Mouse (Mus musculus) bone marrow, adult 2 months (tissue): ENCODE results near the gene Cpne9. TPM values are rescaled to one million over a fixed set of nuclear protein-coding genes. Genes with fewer than 3 reads are reported as not detected.

Source experiments
- H3K27ac ChIP-seq: fragments of 200-500 bp; 2 replicates; pipeline ENCODE4 v1.5.1; 2012; ENCODE audit warnings: low read depth, mild to moderate bottlenecking, control low read depth, inconsistent platforms, low read length; ENCODE audit not compliant: control insufficient read depth, poor library complexity, insufficient read depth
- H3K4me1 ChIP-seq: fragments of 200-500 bp; 2 replicates; pipeline ENCODE4 v1.6.1; 2011; ENCODE audit warnings: low read length; ENCODE audit not compliant: control insufficient read depth, insufficient read depth
- H3K4me3 ChIP-seq: fragments of 200-500 bp; replicated peaks from 2 replicates; pipeline ENCODE3; 2011; ENCODE audit warnings: mild to moderate bottlenecking, low read depth, low read length, control low read depth; ENCODE audit not compliant: control insufficient read depth
- CTCF ChIP-seq: fragments of 200-500 bp; IDR thresholded peaks from 2 replicates; pipeline ENCODE4 v1.5.1; 2011; ENCODE audit warnings: low read length, control low read depth; ENCODE audit not compliant: control insufficient read depth, insufficient read depth
- POLR2A ChIP-seq: fragments of 200-500 bp; IDR thresholded peaks from 2 replicates; pipeline ENCODE4 v1.6.1; 2011; ENCODE audit warnings: low read depth, mild to moderate bottlenecking, control low read depth, low read length, borderline replicate concordance; ENCODE audit not compliant: control insufficient read depth
- WGBS: fragments of 180-500 bp; shearing (Covaris S2); methylation state at CpG from one replicate; pipeline ENCODE4 v1.1.7; 2018; 5-methylcytosine and 5-hydroxymethylcytosine counted together
- polyA plus RNA-seq: library from polyadenylated mRNA; stranded (reverse); fragments of >200 nt; gene quantifications from 2 replicates; pipeline ENCODE4 v1.2.4, GENCODE M21; 2011; ENCODE audit warnings: low replicate concordance; ENCODE audit not compliant: missing spikeins, insufficient read depth, insufficient read length

Cpne9 gene
- polyA plus RNA-seq, 1 experiment, result 1.1 TPM

DNA sequence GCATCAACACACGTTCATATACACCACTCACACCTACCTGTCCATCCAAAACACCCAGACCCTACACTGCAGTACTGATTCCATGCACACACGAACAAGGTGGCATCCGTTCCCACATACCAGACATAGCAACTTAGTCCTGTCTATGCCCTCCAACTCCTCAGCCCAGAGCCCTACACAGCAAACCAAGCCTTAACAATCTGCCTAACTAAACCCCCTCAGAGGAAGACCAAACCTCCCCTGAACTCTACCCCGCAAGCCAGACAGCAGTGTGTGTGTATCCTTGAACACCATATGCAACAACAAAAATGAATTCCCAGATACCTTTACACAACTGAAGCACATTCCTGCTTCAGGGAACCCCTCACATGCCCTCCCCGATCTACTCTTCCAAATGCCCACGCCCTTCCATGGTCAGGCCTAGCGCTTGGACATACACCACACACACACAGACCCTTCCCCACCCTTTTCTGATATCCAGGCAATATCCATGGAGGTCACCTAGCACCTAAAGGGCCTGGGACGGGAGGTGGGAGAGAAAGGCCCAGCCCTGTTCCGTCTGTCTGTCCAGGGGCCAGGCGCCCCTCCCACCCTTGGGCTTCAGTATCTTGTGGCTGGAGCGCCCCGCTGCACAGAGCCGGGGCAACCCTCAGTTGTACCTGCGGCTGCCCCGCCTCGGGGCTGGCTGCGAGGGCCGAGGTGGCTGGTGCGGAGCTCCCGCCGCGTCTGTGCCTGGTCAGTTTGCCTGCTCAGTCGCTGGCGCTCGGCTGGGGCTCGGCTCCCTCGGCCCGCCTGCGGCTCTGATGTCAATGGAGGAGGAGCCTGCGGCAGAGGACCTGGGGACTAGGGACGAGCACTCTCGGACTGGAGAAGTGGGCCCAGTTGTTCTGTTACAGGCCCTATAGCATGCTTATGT is 61.3 kb downstream of the Cpne9 start, which contains the start of gene Camk1:
TSS of gene Camk1 (minus strand) at position 808 of the 916 bp plus-strand sequence.
- TF ChIP-seq POLR2A (peak; percentile 54; the same call in 1 of the 2 replicates), CTCF (no peak)
- Histone ChIP-seq H3K27ac (peak within 1 kb of the TSS; percentile 57), H3K4me3 (peak within 1 kb of the TSS; percentile 70), H3K4me1 (peaks cover 2% of the 10 kb centered on the region)
- 14% methylated on average over 32 of the region's 32 CpGs for WGBS

DNA sequence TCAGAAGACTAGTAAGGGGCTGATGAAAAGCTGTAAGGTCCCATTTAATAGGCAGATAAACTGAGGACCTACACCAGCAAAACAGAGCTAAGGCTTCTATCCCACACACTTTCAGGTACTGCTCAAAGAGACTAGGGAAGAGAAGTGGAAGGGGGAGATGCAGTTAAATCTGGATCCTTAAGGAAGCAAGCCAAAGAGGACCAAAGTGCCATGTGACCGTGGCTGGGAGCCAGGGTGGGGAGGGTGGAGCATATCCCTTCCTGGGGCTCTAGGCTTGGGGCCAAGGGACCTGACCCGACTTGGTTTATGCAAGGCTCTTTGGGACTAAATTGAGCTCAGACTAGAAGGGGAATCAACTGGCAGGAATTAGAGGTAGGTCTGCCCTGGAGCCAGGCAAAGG is 62.2 kb downstream of the Cpne9 start:
- H3K4me1 ChIP-seq, result peaks cover 2% of the 10 kb centered on the region
- no peak overlapping the region for H3K27ac ChIP-seq
- WGBS, result 25% methylated on average over 2 of the region's 2 CpGs
- no peak for TF ChIP-seq CTCF
- no peak for TF ChIP-seq POLR2A
- no peak overlapping the region for H3K4me3 ChIP-seq

DNA sequence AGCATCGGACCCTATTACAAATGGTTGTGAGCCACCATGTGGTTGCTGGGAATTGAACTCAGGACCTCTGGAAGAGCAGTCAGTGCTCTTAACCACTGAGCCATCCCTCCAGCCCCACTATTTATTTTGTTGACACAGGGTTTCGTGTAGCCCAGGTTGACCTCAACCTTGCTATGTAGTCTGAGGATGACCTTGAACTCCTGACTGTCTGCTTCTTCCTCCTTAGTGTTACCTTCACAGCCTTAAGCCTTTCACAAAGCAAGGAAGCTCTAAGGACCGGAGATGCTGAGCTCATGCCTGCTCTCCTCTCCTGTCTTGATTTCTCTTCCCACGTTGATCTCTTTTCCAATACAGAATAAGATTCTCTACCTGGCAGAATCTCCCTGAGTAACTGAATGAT is 64.8 kb downstream of the Cpne9 start:
- Histone ChIP-seq H3K4me1 (peaks cover 2% of the 10 kb centered on the region; the same call in 1 of the 2 replicates), H3K27ac (no peak overlapping the region), H3K4me3 (no peak overlapping the region)
- no peak for TF ChIP-seq CTCF
- no peak for TF ChIP-seq POLR2A
- 77% methylated on average over 4 of the region's 4 CpGs for WGBS

DNA sequence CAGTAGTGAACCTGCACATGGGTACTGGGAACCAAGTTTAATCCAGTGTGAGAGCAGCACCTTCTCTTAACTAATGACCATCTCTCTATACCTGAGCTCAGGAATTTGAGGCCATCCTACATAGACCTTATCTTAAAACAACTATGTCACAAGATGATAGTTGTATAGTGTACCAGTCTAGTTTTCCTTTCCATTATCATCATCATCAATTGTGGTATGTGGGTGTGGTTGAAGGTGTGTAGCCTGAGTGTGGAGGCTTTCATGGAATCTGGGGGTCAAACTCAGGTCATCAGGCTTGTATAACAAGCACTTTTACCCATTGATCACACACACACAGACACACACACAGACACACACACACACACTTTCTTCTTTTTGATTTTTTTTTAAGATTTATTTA is 68.4 kb downstream of the Cpne9 start:
- Histone ChIP-seq H3K4me1 (no peaks in the 10 kb centered on the region; the same call in 1 of the 2 replicates), H3K27ac (no peak overlapping the region), H3K4me3 (no peak overlapping the region)
- TF ChIP-seq CTCF (no peak), POLR2A (no peak)

DNA sequence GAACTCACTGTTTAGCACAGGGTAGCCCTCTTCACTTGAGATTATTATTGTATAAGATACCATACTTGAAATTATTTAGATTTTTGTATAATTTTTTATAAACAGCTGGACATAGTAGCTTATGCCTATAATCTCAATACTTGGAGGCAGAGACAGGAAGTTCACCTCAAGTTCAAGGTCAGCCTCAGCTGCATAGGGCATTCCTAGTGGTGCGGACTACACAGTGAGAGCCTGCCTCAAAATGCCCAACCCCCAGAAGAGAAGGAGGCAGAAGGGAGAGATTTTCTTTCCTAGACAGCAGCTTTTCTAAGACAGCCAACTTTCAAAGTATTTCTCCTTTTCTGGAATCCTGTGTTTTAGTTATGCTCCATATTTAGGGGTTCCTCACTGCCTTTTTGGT is 69.1 kb downstream of the Cpne9 start:
- H3K4me3 ChIP-seq, result no peak overlapping the region
- no peaks in the 10 kb centered on the region; the same call in 1 of the 2 replicates for H3K4me1 ChIP-seq
- TF ChIP-seq POLR2A, result no peak
- no peak for TF ChIP-seq CTCF
- peak overlapping the region; percentile 70; the same call in 1 of the 2 replicates for H3K27ac ChIP-seq
- WGBS, result 71% methylated on average over 1 of the region's 1 CpGs

DNA sequence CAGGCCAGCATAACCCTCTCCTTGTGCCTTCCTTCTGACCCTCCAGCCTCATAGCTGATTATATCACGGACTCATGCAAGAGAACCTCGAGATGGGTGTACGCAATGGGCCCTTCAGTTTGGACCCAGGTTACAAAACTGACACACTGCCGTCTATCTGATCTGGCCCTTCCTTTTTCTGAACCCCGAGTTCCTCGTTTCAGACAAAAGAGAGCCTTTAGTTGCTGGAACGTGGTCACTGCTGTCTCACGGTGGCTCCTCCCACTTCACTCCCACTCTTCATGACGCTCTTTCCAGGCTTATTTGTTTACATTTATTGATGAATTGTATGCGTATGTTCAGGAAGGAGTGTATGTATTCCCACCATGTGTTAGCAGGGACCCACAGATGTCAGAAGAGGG is 69.5 kb downstream of the Cpne9 start:
- peak overlapping the region; percentile 70 for H3K27ac ChIP-seq
- 16% methylated on average over 10 of the region's 10 CpGs for WGBS
- TF ChIP-seq POLR2A (no peak), CTCF (no peak)

DNA sequence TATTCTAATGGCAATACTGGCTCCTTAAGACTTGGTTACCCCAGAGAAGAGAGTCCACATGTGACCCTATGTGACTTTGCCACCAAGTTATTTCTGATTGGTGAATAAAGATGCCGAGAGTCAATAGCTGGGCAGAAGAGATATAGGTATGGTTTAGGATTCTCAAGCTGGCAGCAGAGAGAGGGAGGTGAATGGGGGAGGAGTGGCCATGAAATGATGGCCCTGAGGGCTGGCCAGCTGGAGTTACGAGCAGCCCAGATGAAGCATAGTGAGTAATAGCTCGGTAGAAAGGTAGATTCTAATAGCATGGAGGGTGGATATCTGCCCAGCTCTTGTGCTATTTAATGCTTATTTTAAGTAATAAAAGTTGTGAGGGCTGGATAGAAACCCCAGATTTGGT is 70.7 kb downstream of the Cpne9 start:
- no peak overlapping the region for H3K27ac ChIP-seq
- no peak overlapping the region for H3K4me3 ChIP-seq
- TF ChIP-seq POLR2A (no peak), CTCF (no peak)
- H3K4me1 ChIP-seq, result no peaks in the 10 kb centered on the region; the same call in 1 of the 2 replicates
- WGBS, result 76% methylated on average over 3 of the region's 3 CpGs

More for the DNA sequence above, 69.5 kb downstream of the Cpne9 start:
- no peaks in the 10 kb centered on the region; the same call in 1 of the 2 replicates for H3K4me1 ChIP-seq
- H3K4me3 ChIP-seq, result no peak overlapping the region

DNA sequence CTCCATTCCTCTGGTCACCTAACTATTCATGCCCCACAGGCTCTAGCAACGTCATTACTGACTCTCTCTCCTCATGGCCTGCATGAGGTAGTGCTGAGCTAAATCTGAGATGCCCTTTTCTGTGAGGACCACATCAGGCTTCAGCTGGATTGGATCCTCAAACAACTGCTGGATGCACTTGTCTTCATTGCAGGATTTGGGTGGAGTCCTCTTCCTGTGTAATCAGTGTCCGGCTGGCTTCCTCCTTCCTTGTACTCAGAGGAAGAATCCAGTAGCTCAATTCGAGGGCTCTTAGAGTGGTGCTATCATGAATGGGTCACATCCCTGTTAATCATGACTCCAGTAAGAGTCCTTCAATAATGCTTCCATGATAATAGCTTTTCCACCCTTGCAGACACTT is 71.6 kb downstream of the Cpne9 start:
- Histone ChIP-seq H3K27ac (no peak overlapping the region), H3K4me3 (no peak overlapping the region), H3K4me1 (no peaks in the 10 kb centered on the region; the same call in 1 of the 2 replicates)
- TF ChIP-seq CTCF (no peak), POLR2A (no peak)
- 58% methylated on average over 3 of the region's 3 CpGs for WGBS

Other genes with a start within 250 kb of the Cpne9 start
- 28.8 and 34.7 TPM in 2 replicates for gene Thumpd3, start 236.1 kb upstream of the Cpne9 start, polyA plus RNA-seq
- gene Setd5, start 204.9 kb upstream of the Cpne9 start, polyA plus RNA-seq, result 25.6 and 45.1 TPM in 2 replicates
- gene Lhfpl4, start 86.9 kb upstream of the Cpne9 start, polyA plus RNA-seq, result 1.2 TPM in 1 of 2 replicates, not detected in the other
- gene Mtmr14, start 44.5 kb upstream of the Cpne9 start, polyA plus RNA-seq, result 13.5 and 35.8 TPM in 2 replicates
- 27.5 and 38.2 TPM in 2 replicates for gene Brpf1, start 24.8 kb downstream of the Cpne9 start, polyA plus RNA-seq
- 1.5 and 4.4 TPM in 2 replicates for gene Ogg1, start 44.7 kb downstream of the Cpne9 start, polyA plus RNA-seq
- 16.0 and 28.6 TPM in 2 replicates for gene Camk1, start 61.7 kb downstream of the Cpne9 start, polyA plus RNA-seq
- 12.0 and 21.6 TPM in 2 replicates for gene Tada3, start 95.6 kb downstream of the Cpne9 start, polyA plus RNA-seq
- 136 and 195 TPM in 2 replicates for gene Arpc4, start 95.8 kb downstream of the Cpne9 start, polyA plus RNA-seq
- gene Ttll3, start 107.0 kb downstream of the Cpne9 start, polyA plus RNA-seq, result 11.9 and 27.7 TPM in 2 replicates
- gene Rpusd3, start 137.0 kb downstream of the Cpne9 start, polyA plus RNA-seq, result 8.6 and 8.7 TPM in 2 replicates
- 3.2 TPM in 1 of 2 replicates, not detected in the other for gene Cidec, start 153.5 kb downstream of the Cpne9 start, polyA plus RNA-seq
- gene Jagn1, start 160.3 kb downstream of the Cpne9 start, polyA plus RNA-seq, result 5.0 and 14.4 TPM in 2 replicates
- gene Il17re, start 176.2 kb downstream of the Cpne9 start, polyA plus RNA-seq, result 4.7 and 10.0 TPM in 2 replicates
- gene Il17rc, start 189.1 kb downstream of the Cpne9 start, polyA plus RNA-seq, result not detected in 2 replicates
- 4.7 and 13.4 TPM in 2 replicates for gene Creld1, start 201.0 kb downstream of the Cpne9 start, polyA plus RNA-seq
- gene Prrt3, start 219.6 kb downstream of the Cpne9 start, polyA plus RNA-seq, result 0.80 TPM in 1 of 2 replicates, not detected in the other
- 16.7 and 30.2 TPM in 2 replicates for gene Emc3, start 249.3 kb downstream of the Cpne9 start, polyA plus RNA-seq
- gene Fancd2, start 249.4 kb downstream of the Cpne9 start, polyA plus RNA-seq, result 11.0 and 13.2 TPM in 2 replicates